In the genomic region with DNA sequence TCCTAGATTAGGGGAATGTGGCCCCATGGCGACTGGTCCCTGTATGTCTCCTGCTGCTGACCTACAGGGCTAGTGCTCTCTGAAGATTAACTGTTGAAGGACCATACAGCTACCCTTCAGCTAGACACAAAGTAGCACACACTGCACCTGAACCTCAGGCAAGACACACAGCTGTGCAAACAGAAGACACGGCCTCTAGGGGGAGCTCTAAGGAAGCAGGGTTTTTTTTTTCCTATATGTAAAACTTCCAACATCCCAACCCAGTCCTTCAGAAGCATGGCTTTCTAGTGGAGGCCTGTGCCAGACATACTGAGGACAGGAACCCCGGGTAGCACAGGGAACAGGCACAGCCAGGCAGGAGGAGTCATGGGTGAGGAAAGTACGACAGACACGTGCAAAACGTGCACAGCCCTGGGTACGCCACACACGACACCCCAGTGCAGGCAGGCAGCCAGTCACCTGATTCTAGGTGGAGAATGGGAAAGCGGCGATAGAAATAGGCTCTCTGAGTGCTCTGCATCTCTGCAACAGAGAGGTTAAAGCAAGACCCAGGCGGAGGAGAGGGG, we compare ENCODE assay signal across 9 mouse cellular contexts. TPM values are rescaled to one million over a fixed set of nuclear protein-coding genes. Genes with fewer than 3 reads are reported as not detected.
DNase-seq lines count a peak whose midpoint lies in the region; ATAC-seq and TF ChIP-seq lines count a peak whose summit lies in the region.
"Had no signal": no experiment of that assay in that cellular context is flagged by ENCODE, and none has a peak within 500 bp of the region (broad histone marks: within the 10 kb centered on the region; RNA-seq: fewer than 3 reads in every experiment).

No protein-coding gene starts in this region.

- no peak for ATAC-seq in heart, postnatal 0 days (ENCODE audit: insufficient read depth, low read depth)
- peak; percentile 48 for ATAC-seq in common myeloid progenitor, adult 5-6 weeks (replicated peaks; ENCODE audit: low read depth, poor library complexity, severe bottlenecking)
- no peak for ATAC-seq in forebrain, embryonic 12.5 days (ENCODE audit: low FRiP score)
- ATAC-seq in hindbrain, embryonic 13.5 days (ENCODE audit: low FRiP score), result no peak

- no peaks in the 10 kb centered on the region for H3K9me3 ChIP-seq in heart, postnatal 0 days (replicated peaks; ENCODE audit: control insufficient read depth, low read length)
- no peaks in the 10 kb centered on the region for H3K9me3 ChIP-seq in heart, embryonic 10.5 days
- no peaks in the 10 kb centered on the region for H3K9me3 ChIP-seq in forebrain, embryonic 12.5 days
- H3K9me3 ChIP-seq in hindbrain, embryonic 13.5 days, result no peaks in the 10 kb centered on the region

- no peak for TF ChIP-seq EP300 in heart, postnatal 0 days (IDR thresholded peaks at IDR 0.05; ENCODE audit: low read depth)

- H3K4me3 ChIP-seq in heart, postnatal 0 days (ENCODE audit: low read depth, low read length), result no peak overlapping the region
- H3K4me3 ChIP-seq in heart, embryonic 10.5 days, result no peak overlapping the region
- no peak overlapping the region for H3K4me3 ChIP-seq in forebrain, embryonic 12.5 days (replicated peaks)
- H3K4me3 ChIP-seq in hindbrain, embryonic 13.5 days, result no peak overlapping the region

- no peak overlapping the region for H3K9ac ChIP-seq in heart, postnatal 0 days (replicated peaks; ENCODE audit: low read depth, low read length)
- H3K9ac ChIP-seq in forebrain, embryonic 12.5 days, result no peak overlapping the region
- no peak overlapping the region for H3K9ac ChIP-seq in hindbrain, embryonic 13.5 days

- peaks cover 100% of the 10 kb centered on the region for H3K36me3 ChIP-seq in heart, postnatal 0 days (replicated peaks; ENCODE audit: control insufficient read depth, insufficient read depth, low read length)
- peaks cover 100% of the 10 kb centered on the region for H3K36me3 ChIP-seq in heart, embryonic 10.5 days
- H3K36me3 ChIP-seq in forebrain, embryonic 12.5 days (replicated peaks), result peaks cover 95% of the 10 kb centered on the region
- H3K36me3 ChIP-seq in hindbrain, embryonic 13.5 days, result peaks cover 98% of the 10 kb centered on the region

- H3K4me1 ChIP-seq in heart, postnatal 0 days (ENCODE audit: control insufficient read depth, insufficient read depth), result no peaks in the 10 kb centered on the region
- H3K4me1 ChIP-seq in heart, embryonic 10.5 days, result peaks cover 6% of the 10 kb centered on the region; the same call in 1 of the 2 replicates
- no peaks in the 10 kb centered on the region for H3K4me1 ChIP-seq in forebrain, embryonic 12.5 days
- H3K4me1 ChIP-seq in hindbrain, embryonic 13.5 days (replicated peaks), result no peaks in the 10 kb centered on the region

- peak; percentile 54 for TF ChIP-seq CTCF in heart, postnatal 0 days (IDR thresholded peaks at IDR 0.05; ENCODE audit: low read depth)

- no peak overlapping the region for H3K27ac ChIP-seq in heart, postnatal 0 days (ENCODE audit: low read depth)
- no peak overlapping the region for H3K27ac ChIP-seq in heart, embryonic 10.5 days
- H3K27ac ChIP-seq in forebrain, embryonic 12.5 days, result no peak overlapping the region
- H3K27ac ChIP-seq in hindbrain, embryonic 13.5 days, result no peak overlapping the region

- DNase-seq in heart, postnatal 0 days (ENCODE audit: low spot score), result peak; percentile 16
- DNase-seq in heart, embryonic 10.5 days (ENCODE audit: low spot score), result no peak
- DNase-seq in CD4-positive, CD25-positive, alpha-beta regulatory T cell, adult 2 months (ENCODE audit: low read depth, low spot score), result peak; percentile 76
- peak; percentile 54 for DNase-seq in lung, postnatal 25 days (ENCODE audit: low spot score)
- no peak for DNase-seq in layer of hippocampus, adult 8-10 months (ENCODE audit: low spot score in 2 of 2)

- H3K4me2 ChIP-seq in heart, postnatal 0 days (ENCODE audit: low read depth, low read length), result no peak overlapping the region
- H3K4me2 ChIP-seq in forebrain, embryonic 12.5 days, result no peak overlapping the region
- no peak overlapping the region for H3K4me2 ChIP-seq in hindbrain, embryonic 13.5 days

- no peaks in the 10 kb centered on the region for H3K27me3 ChIP-seq in heart, postnatal 0 days (ENCODE audit: control insufficient read depth, insufficient read depth, low read length)
- no peaks in the 10 kb centered on the region for H3K27me3 ChIP-seq in heart, embryonic 10.5 days (ENCODE audit: insufficient read depth, poor library complexity, severe bottlenecking)
- no peaks in the 10 kb centered on the region for H3K27me3 ChIP-seq in forebrain, embryonic 12.5 days
- H3K27me3 ChIP-seq in hindbrain, embryonic 13.5 days, result no peaks in the 10 kb centered on the region

- WGBS in heart, postnatal 0 days, result 79% methylated on average over 11 of the region's 11 CpGs
- 77% methylated on average over 11 of the region's 11 CpGs for WGBS in heart, embryonic 10.5 days
- WGBS in forebrain, embryonic 12.5 days, result 88% methylated on average over 11 of the region's 11 CpGs
- 86% methylated on average over 11 of the region's 11 CpGs for WGBS in hindbrain, embryonic 13.5 days

RNA-seq across cellular contexts. Expression of gene Apol8, which starts 25.7 kb away (rescaled TPM):
- total RNA-seq in heart, postnatal 0 days (2014; rRNA removed; ENCODE audit: low replicate concordance), result 0.46 TPM in 1 of 2 replicates, not detected in the other
- polyA plus RNA-seq in heart, postnatal 0 days (2015; fragmentation: Nextera tagmentation; extraction: Ambion mirVana), result 0.04 TPM in 1 of 2 replicates, not detected in the other
- polyA plus RNA-seq in heart, embryonic 10.5 days (2016; fragmentation: Nextera tagmentation; extraction: Ambion mirVana), result 0.16 and 0.52 TPM in 2 replicates
- 0.27 and 2.6 TPM in 2 replicates for total RNA-seq in common myeloid progenitor, adult 5-6 weeks (2017)
- 10 to 100 TPM in 2 of 4 experiments, 1 to 10 TPM in 2; 6.3 to 14.1 (median 9.1) TPM for total RNA-seq in layer of hippocampus, adult 8-10 months (2022)
- polyA plus RNA-seq in forebrain, embryonic 12.5 days (2016; fragmentation: Nextera tagmentation; extraction: Ambion mirVana), result 0.24 and 0.46 TPM in 2 replicates
- polyA plus RNA-seq in hindbrain, embryonic 13.5 days (2015; fragmentation: Nextera tagmentation; extraction: Ambion mirVana), result 0.06 and 0.16 TPM in 2 replicates
- total RNA-seq: adrenal gland, postnatal 36 days had no signal

RNA-seq across cellular contexts. Expression of gene Apol9b, which starts 53.7 kb away (rescaled TPM):
- 0.23 and 0.81 TPM in 2 replicates for total RNA-seq in heart, postnatal 0 days (2014; rRNA removed; ENCODE audit: low replicate concordance)
- polyA plus RNA-seq in heart, postnatal 0 days (2015; fragmentation: Nextera tagmentation; extraction: Ambion mirVana), result 0.14 and 0.30 TPM in 2 replicates
- not detected in 2 replicates for polyA plus RNA-seq in heart, embryonic 10.5 days (2016; fragmentation: Nextera tagmentation; extraction: Ambion mirVana)
- total RNA-seq in common myeloid progenitor, adult 5-6 weeks (2017), result 0.23 TPM in 1 of 2 replicates, not detected in the other
- not detected for total RNA-seq in layer of hippocampus, adult 8-10 months (2022)
- not detected in 2 replicates for polyA plus RNA-seq in forebrain, embryonic 12.5 days (2016; fragmentation: Nextera tagmentation; extraction: Ambion mirVana)
- polyA plus RNA-seq in hindbrain, embryonic 13.5 days (2015; fragmentation: Nextera tagmentation; extraction: Ambion mirVana), result not detected in 2 replicates

RNA-seq across cellular contexts. Expression of gene Myh9, which starts 59.4 kb away (rescaled TPM):
- 62.0 and 63.6 TPM in 2 replicates for total RNA-seq in heart, postnatal 0 days (2014; rRNA removed; ENCODE audit: low replicate concordance)
- 15.7 and 17.5 TPM in 2 replicates for polyA plus RNA-seq in heart, postnatal 0 days (2015; fragmentation: Nextera tagmentation; extraction: Ambion mirVana)
- polyA plus RNA-seq in heart, embryonic 10.5 days (2016; fragmentation: Nextera tagmentation; extraction: Ambion mirVana), result 34.5 and 37.5 TPM in 2 replicates
- total RNA-seq in common myeloid progenitor, adult 5-6 weeks (2017), result 362 and 430 TPM in 2 replicates
- 100 to 1,000 TPM in 3 of 4 experiments, 10 to 100 TPM in 1; 89.0 to 116 (median 104) TPM for total RNA-seq in layer of hippocampus, adult 8-10 months (2022)
- 24.6 and 27.6 TPM in 2 replicates for polyA plus RNA-seq in forebrain, embryonic 12.5 days (2016; fragmentation: Nextera tagmentation; extraction: Ambion mirVana)
- 14.5 and 14.9 TPM in 2 replicates for polyA plus RNA-seq in hindbrain, embryonic 13.5 days (2015; fragmentation: Nextera tagmentation; extraction: Ambion mirVana)

Comparison
In these comparisons a context has a peak if more than half of its experiments do, and no peak if none do; other contexts are left out.
1. DNase-seq: peak in heart, postnatal 0 days (single experiment), CD4-positive, CD25-positive, alpha-beta regulatory T cell, adult 2 months (single experiment) and lung, postnatal 25 days (single experiment); none in heart, embryonic 10.5 days (single experiment) and layer of hippocampus, adult 8-10 months (0 of 2).